Mouse (Mus musculus): Measurements from ENCODE around the gene Pxt1. TPM values are rescaled to one million over a fixed set of nuclear protein-coding genes. Genes with fewer than 3 reads are reported as not detected.

Pxt1 gene
- polyA plus RNA-seq, 1 experiment from 2014 or later = not detected

GRCm38 (mm10) chr17:28926866-28927635 lies 16.6 kb downstream of the Pxt1 start:
- H3K27ac ChIP-seq (ENCODE audit: low read depth, low read length) = no peak overlapping the region
- H3K4me3 ChIP-seq (ENCODE audit: low read depth, low read length) = no peak overlapping the region
- H3K9me3 ChIP-seq (ENCODE audit: control insufficient read depth, low read length) = no peaks in the 10 kb centered on the region
- DNase-seq (ENCODE audit: low spot score) (peak; percentile 62), ATAC-seq (ENCODE audit: insufficient read depth, low FRiP score, low TSS enrichment) (no peak)
- no peak overlapping the region for H3K9ac ChIP-seq (ENCODE audit: low read length)
- WGBS = 51% methylated on average over 15 of the region's 15 CpGs
- no peak overlapping the region for H3K4me2 ChIP-seq (ENCODE audit: low read depth)
- H3K36me3 ChIP-seq (ENCODE audit: control insufficient read depth, insufficient read depth, low read length) = no peaks in the 10 kb centered on the region
- peaks cover 6% of the 10 kb centered on the region for H3K4me1 ChIP-seq (ENCODE audit: control insufficient read depth, insufficient read depth, low read length)
- no peaks in the 10 kb centered on the region for H3K27me3 ChIP-seq (ENCODE audit: control insufficient read depth, insufficient read depth, low read length)

GRCm38 (mm10) chr17:28926380-28926779 lies 17.3 kb downstream of the Pxt1 start:
- H3K4me3 ChIP-seq (ENCODE audit: low read depth, low read length) = no peak overlapping the region
- no peak overlapping the region for H3K9ac ChIP-seq (ENCODE audit: low read length)
- no peak overlapping the region for H3K4me2 ChIP-seq (ENCODE audit: low read depth)
- no peaks in the 10 kb centered on the region for H3K27me3 ChIP-seq (ENCODE audit: control insufficient read depth, insufficient read depth, low read length)
- ATAC-seq (ENCODE audit: insufficient read depth, low FRiP score, low TSS enrichment) = peak; percentile 38; the same call in 1 of the 2 replicates
- no peaks in the 10 kb centered on the region for H3K9me3 ChIP-seq (ENCODE audit: control insufficient read depth, low read length)
- 23% methylated on average over 13 of the region's 13 CpGs for WGBS
- H3K27ac ChIP-seq (ENCODE audit: low read depth, low read length) = no peak overlapping the region
- H3K4me1 ChIP-seq (ENCODE audit: control insufficient read depth, insufficient read depth, low read length) = peaks cover 6% of the 10 kb centered on the region
- peak; percentile 83 for DNase-seq (ENCODE audit: low spot score)
- H3K36me3 ChIP-seq (ENCODE audit: control insufficient read depth, insufficient read depth, low read length) = no peaks in the 10 kb centered on the region

GRCm38 (mm10) chr17:28924957-28925595 lies 18.6 kb downstream of the Pxt1 start:
- H3K36me3 ChIP-seq (ENCODE audit: control insufficient read depth, insufficient read depth, low read length) = no peaks in the 10 kb centered on the region
- no peaks in the 10 kb centered on the region for H3K9me3 ChIP-seq (ENCODE audit: control insufficient read depth, low read length)
- ATAC-seq (ENCODE audit: insufficient read depth, low FRiP score, low TSS enrichment) (no peak), DNase-seq (ENCODE audit: low spot score) (no peak)
- H3K4me2 ChIP-seq (ENCODE audit: low read depth) = no peak overlapping the region
- H3K27me3 ChIP-seq (ENCODE audit: control insufficient read depth, insufficient read depth, low read length) = no peaks in the 10 kb centered on the region
- H3K27ac ChIP-seq (ENCODE audit: low read depth, low read length) = no peak overlapping the region
- H3K9ac ChIP-seq (ENCODE audit: low read length) = no peak overlapping the region
- H3K4me1 ChIP-seq (ENCODE audit: control insufficient read depth, insufficient read depth, low read length) = no peaks in the 10 kb centered on the region
- no peak overlapping the region for H3K4me3 ChIP-seq (ENCODE audit: low read depth, low read length)
- 84% methylated on average over 8 of the region's 8 CpGs for WGBS

- Histone ChIP-seq H3K4me2 (ENCODE audit: low read depth) (no peak overlapping the region), H3K27ac (ENCODE audit: low read depth, low read length) (no peak overlapping the region), H3K27me3 (ENCODE audit: control insufficient read depth, insufficient read depth, low read length) (no peaks in the 10 kb centered on the region), H3K36me3 (ENCODE audit: control insufficient read depth, insufficient read depth, low read length) (no peaks in the 10 kb centered on the region), H3K9me3 (ENCODE audit: control insufficient read depth, low read length) (no peaks in the 10 kb centered on the region), H3K9ac (ENCODE audit: low read length) (no peak overlapping the region), H3K4me3 (ENCODE audit: low read depth, low read length) (no peak overlapping the region), H3K4me1 (ENCODE audit: control insufficient read depth, insufficient read depth, low read length) (no peaks in the 10 kb centered on the region)
- 76% methylated on average over 6 of the region's 6 CpGs for WGBS
- no peak for ATAC-seq (ENCODE audit: insufficient read depth, low FRiP score, low TSS enrichment)
- no peak for DNase-seq (ENCODE audit: low spot score)
Observed at GRCm38 (mm10) chr17:28922096-28922495, 21.5 kb downstream of the Pxt1 start.

GRCm38 (mm10) chr17:28921086-28921485 lies 22.6 kb downstream of the Pxt1 start:
- no peak for ATAC-seq (ENCODE audit: insufficient read depth, low FRiP score, low TSS enrichment)
- no peaks in the 10 kb centered on the region for H3K36me3 ChIP-seq (ENCODE audit: control insufficient read depth, insufficient read depth, low read length)
- no peaks in the 10 kb centered on the region for H3K27me3 ChIP-seq (ENCODE audit: control insufficient read depth, insufficient read depth, low read length)
- H3K27ac ChIP-seq (ENCODE audit: low read depth, low read length) = no peak overlapping the region
- DNase-seq (ENCODE audit: low spot score) = no peak
- 82% methylated on average over 8 of the region's 8 CpGs for WGBS
- H3K9ac ChIP-seq (ENCODE audit: low read length) = no peak overlapping the region
- H3K9me3 ChIP-seq (ENCODE audit: control insufficient read depth, low read length) = no peaks in the 10 kb centered on the region
- no peak overlapping the region for H3K4me3 ChIP-seq (ENCODE audit: low read depth, low read length)
- no peaks in the 10 kb centered on the region for H3K4me1 ChIP-seq (ENCODE audit: control insufficient read depth, insufficient read depth, low read length)
- H3K4me2 ChIP-seq (ENCODE audit: low read depth) = no peak overlapping the region

GRCm38 (mm10) chr17:28916520-28916919 lies 27.1 kb downstream of the Pxt1 start:
- Histone ChIP-seq H3K4me3 (ENCODE audit: low read depth, low read length) (no peak overlapping the region), H3K4me2 (ENCODE audit: low read depth) (no peak overlapping the region), H3K36me3 (ENCODE audit: control insufficient read depth, insufficient read depth, low read length) (no peaks in the 10 kb centered on the region), H3K4me1 (ENCODE audit: control insufficient read depth, insufficient read depth, low read length) (no peaks in the 10 kb centered on the region), H3K9me3 (ENCODE audit: control insufficient read depth, low read length) (no peaks in the 10 kb centered on the region), H3K9ac (ENCODE audit: low read length) (no peak overlapping the region), H3K27ac (ENCODE audit: low read depth, low read length) (no peak overlapping the region), H3K27me3 (ENCODE audit: control insufficient read depth, insufficient read depth, low read length) (no peaks in the 10 kb centered on the region)
- DNase-seq (ENCODE audit: low spot score) (no peak), ATAC-seq (ENCODE audit: insufficient read depth, low FRiP score, low TSS enrichment) (no peak)
- 81% methylated on average over 1 of the region's 1 CpGs for WGBS

GRCm38 (mm10) chr17:28915060-28915628 lies 28.5 kb downstream of the Pxt1 start, which contains the start of gene 4930539E08Rik:
Gene 4930539E08Rik, minus strand, starts transcription at chr17:28915324.
- Histone ChIP-seq H3K9ac (ENCODE audit: low read length) (no peak within 1 kb of the TSS), H3K36me3 (ENCODE audit: control insufficient read depth, insufficient read depth, low read length) (no peaks in the 10 kb centered on the region), H3K27ac (ENCODE audit: low read depth, low read length) (no peak within 1 kb of the TSS), H3K27me3 (ENCODE audit: control insufficient read depth, insufficient read depth, low read length) (no peaks in the 10 kb centered on the region), H3K4me3 (ENCODE audit: low read depth, low read length) (no peak within 1 kb of the TSS), H3K9me3 (ENCODE audit: control insufficient read depth, low read length) (no peaks in the 10 kb centered on the region), H3K4me2 (ENCODE audit: low read depth) (no peak within 1 kb of the TSS), H3K4me1 (ENCODE audit: control insufficient read depth, insufficient read depth, low read length) (no peaks in the 10 kb centered on the region)
- ATAC-seq (ENCODE audit: insufficient read depth, low FRiP score, low TSS enrichment) (no peak), DNase-seq (ENCODE audit: low spot score) (no peak)
- 67% methylated on average over 12 of the region's 12 CpGs for WGBS

GRCm38 (mm10) chr17:28913940-28914339 lies 29.7 kb downstream of the Pxt1 start:
- ATAC-seq (ENCODE audit: insufficient read depth, low FRiP score, low TSS enrichment) = no peak
- Histone ChIP-seq H3K4me1 (ENCODE audit: control insufficient read depth, insufficient read depth, low read length) (no peaks in the 10 kb centered on the region), H3K27me3 (ENCODE audit: control insufficient read depth, insufficient read depth, low read length) (0 out of 2 replicates have a peak, but pooled peaks cover 6% of the 10 kb centered on the region), H3K27ac (ENCODE audit: low read depth, low read length) (no peak overlapping the region), H3K9me3 (ENCODE audit: control insufficient read depth, low read length) (no peaks in the 10 kb centered on the region), H3K9ac (ENCODE audit: low read length) (no peak overlapping the region), H3K4me3 (ENCODE audit: low read depth, low read length) (no peak overlapping the region), H3K4me2 (ENCODE audit: low read depth) (no peak overlapping the region), H3K36me3 (ENCODE audit: control insufficient read depth, insufficient read depth, low read length) (no peaks in the 10 kb centered on the region)
- DNase-seq (ENCODE audit: low spot score) = no peak
- 90% methylated on average over 6 of the region's 6 CpGs for WGBS

Data from neural tube, embryonic 11.5 days (tissue).